In the genomic region with DNA sequence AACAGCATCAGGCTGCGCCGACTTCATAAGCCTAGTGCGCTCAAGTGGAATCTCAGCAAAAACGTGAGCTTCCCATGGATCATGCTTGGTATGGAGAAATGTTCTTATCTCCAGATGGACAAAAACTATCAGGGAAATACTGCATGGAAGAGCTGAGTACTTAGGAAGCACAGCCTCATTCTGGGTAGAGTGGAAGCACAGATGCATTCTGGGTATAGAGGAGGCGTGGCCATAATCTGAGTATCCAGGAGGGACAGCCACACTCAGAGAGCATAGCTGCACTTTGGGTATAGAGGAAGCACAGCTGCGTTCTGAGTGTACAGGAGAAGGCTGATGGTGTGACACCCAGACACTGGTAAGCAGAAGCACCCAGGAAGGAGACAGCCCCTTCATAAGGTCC, we compare ENCODE assay signal across 29 mouse cellular contexts. TPM values are rescaled to one million over a fixed set of nuclear protein-coding genes. Genes with fewer than 3 reads are reported as not detected.
DNase-seq lines count a peak whose midpoint lies in the region; ATAC-seq lines count a peak whose summit lies in the region.
"Had no signal": no experiment of that assay in that cellular context is flagged by ENCODE, and none has a peak within 500 bp of the region (broad histone marks: within the 10 kb centered on the region; RNA-seq: fewer than 3 reads in every experiment).

No protein-coding gene starts in this region.

- no peaks in the 10 kb centered on the region for H3K27me3 ChIP-seq in heart, embryonic 10.5 days (ENCODE audit: insufficient read depth, poor library complexity, severe bottlenecking)
- H3K27me3 ChIP-seq in heart, embryonic 12.5 days (replicated peaks): no peaks in the 10 kb centered on the region
- no peaks in the 10 kb centered on the region for H3K27me3 ChIP-seq in midbrain, embryonic 11.5 days (ENCODE audit: control insufficient read depth, insufficient read depth, low read length)
- H3K27me3 ChIP-seq in midbrain, embryonic 16.5 days (ENCODE audit: control insufficient read depth, insufficient read depth, low read depth, low read length): no peaks in the 10 kb centered on the region
- no peaks in the 10 kb centered on the region for H3K27me3 ChIP-seq in hindbrain, embryonic 11.5 days (ENCODE audit: control insufficient read depth, insufficient read depth, low read length)
- H3K27me3 ChIP-seq: forebrain, embryonic 13.5 days; midbrain, embryonic 13.5 days; neural tube, embryonic 15.5 days had no signal

- peaks cover 31% of the 10 kb centered on the region for H3K36me3 ChIP-seq in heart, embryonic 10.5 days
- peaks cover 40% of the 10 kb centered on the region for H3K36me3 ChIP-seq in heart, embryonic 12.5 days
- H3K36me3 ChIP-seq in midbrain, embryonic 11.5 days (ENCODE audit: control insufficient read depth, insufficient read depth, low read length): peaks cover 3% of the 10 kb centered on the region; the same call in 1 of the 2 replicates
- H3K36me3 ChIP-seq in midbrain, embryonic 16.5 days (ENCODE audit: control insufficient read depth, insufficient read depth, low read length): peaks cover 13% of the 10 kb centered on the region; the same call in 1 of the 2 replicates
- no peaks in the 10 kb centered on the region for H3K36me3 ChIP-seq in hindbrain, embryonic 11.5 days (ENCODE audit: control insufficient read depth, insufficient read depth, low read length)

- no peak overlapping the region for H3K27ac ChIP-seq in heart, embryonic 10.5 days
- H3K27ac ChIP-seq in heart, embryonic 12.5 days (ENCODE audit: poor library complexity, severe bottlenecking): no peak overlapping the region
- no peak overlapping the region for H3K27ac ChIP-seq in midbrain, embryonic 11.5 days (ENCODE audit: low read depth, low read length)
- H3K27ac ChIP-seq in midbrain, embryonic 16.5 days (ENCODE audit: low read length): no peak overlapping the region
- H3K27ac ChIP-seq in hindbrain, embryonic 11.5 days (ENCODE audit: low read depth, low read length): no peak overlapping the region
- H3K27ac ChIP-seq: forebrain, embryonic 13.5 days; hindbrain, embryonic 14.5 days; midbrain, embryonic 13.5 days; neural tube, embryonic 15.5 days had no signal

- no peaks in the 10 kb centered on the region for H3K4me1 ChIP-seq in heart, embryonic 10.5 days
- H3K4me1 ChIP-seq in heart, embryonic 12.5 days (replicated peaks): no peaks in the 10 kb centered on the region
- H3K4me1 ChIP-seq in midbrain, embryonic 11.5 days (ENCODE audit: control insufficient read depth, insufficient read depth, low read length): no peaks in the 10 kb centered on the region
- no peaks in the 10 kb centered on the region for H3K4me1 ChIP-seq in midbrain, embryonic 16.5 days (ENCODE audit: control insufficient read depth, insufficient read depth, low read length)
- H3K4me1 ChIP-seq in hindbrain, embryonic 11.5 days (replicated peaks; ENCODE audit: control insufficient read depth, insufficient read depth, low read length): no peaks in the 10 kb centered on the region
- H3K4me1 ChIP-seq: forebrain, embryonic 13.5 days; midbrain, embryonic 13.5 days; neural tube, embryonic 15.5 days had no signal

- H3K4me2 ChIP-seq in heart, embryonic 12.5 days: no peak overlapping the region
- no peak overlapping the region for H3K4me2 ChIP-seq in midbrain, embryonic 11.5 days
- no peak overlapping the region for H3K4me2 ChIP-seq in midbrain, embryonic 16.5 days (ENCODE audit: low read length)
- H3K4me2 ChIP-seq in hindbrain, embryonic 11.5 days (replicated peaks; ENCODE audit: low read depth, low read length): no peak overlapping the region
- H3K4me2 ChIP-seq: forebrain, embryonic 13.5 days; heart, embryonic 11.5 days; hindbrain, embryonic 14.5 days; midbrain, embryonic 13.5 days; neural tube, embryonic 15.5 days had no signal

- no peaks in the 10 kb centered on the region for H3K9me3 ChIP-seq in heart, embryonic 10.5 days
- no peaks in the 10 kb centered on the region for H3K9me3 ChIP-seq in heart, embryonic 12.5 days (replicated peaks)
- no peaks in the 10 kb centered on the region for H3K9me3 ChIP-seq in midbrain, embryonic 11.5 days (ENCODE audit: control insufficient read depth, low read length)
- no peaks in the 10 kb centered on the region for H3K9me3 ChIP-seq in midbrain, embryonic 16.5 days (replicated peaks; ENCODE audit: control insufficient read depth, low read length, poor library complexity, severe bottlenecking)
- H3K9me3 ChIP-seq in hindbrain, embryonic 11.5 days (ENCODE audit: control insufficient read depth, low read length): no peaks in the 10 kb centered on the region
- H3K9me3 ChIP-seq: forebrain, embryonic 13.5 days; G1E; midbrain, embryonic 13.5 days; neural tube, embryonic 15.5 days had no signal

- DNase-seq in heart, embryonic 10.5 days (ENCODE audit: low spot score): peak; percentile 69
- DNase-seq in midbrain, embryonic 11.5 days (ENCODE audit: low spot score, missing footprints): peak; percentile 82
- no peak for DNase-seq in hindbrain, embryonic 11.5 days (ENCODE audit: low spot score)
- DNase-seq in left cerebral cortex, adult 11 months (ENCODE audit: low spot score): no peak
- DNase-seq: adrenal gland, adult 2 months; adrenal gland, postnatal 36 days; cerebellum, adult 18-20 months; cerebellum, postnatal 14 days; gastrocnemius, postnatal 25 days; heart, adult 11 months; heart, postnatal 4 days; kidney, adult 9 months; layer of hippocampus, adult 9-11 months; lung, adult 2 months; lung, postnatal 10 days; right cerebral cortex, adult 18-20 months; spleen, adult 18-20 months; thymus, postnatal 14 days had no signal

- no peak overlapping the region for H3K4me3 ChIP-seq in heart, embryonic 10.5 days
- no peak overlapping the region for H3K4me3 ChIP-seq in heart, embryonic 12.5 days
- no peak overlapping the region for H3K4me3 ChIP-seq in midbrain, embryonic 11.5 days (ENCODE audit: low read depth, low read length)
- H3K4me3 ChIP-seq in midbrain, embryonic 16.5 days (ENCODE audit: low read depth, low read length): no peak overlapping the region
- H3K4me3 ChIP-seq in hindbrain, embryonic 11.5 days (ENCODE audit: low read depth, low read length): no peak overlapping the region
- H3K4me3 ChIP-seq: forebrain, embryonic 13.5 days; midbrain, embryonic 13.5 days; neural tube, embryonic 15.5 days had no signal

- H3K9ac ChIP-seq in heart, embryonic 12.5 days: no peak overlapping the region
- H3K9ac ChIP-seq in midbrain, embryonic 11.5 days (ENCODE audit: low read length): no peak overlapping the region
- H3K9ac ChIP-seq in midbrain, embryonic 16.5 days (ENCODE audit: low read depth, low read length): no peak overlapping the region
- H3K9ac ChIP-seq in hindbrain, embryonic 11.5 days (ENCODE audit: low read depth, low read length): no peak overlapping the region
- H3K9ac ChIP-seq: forebrain, embryonic 13.5 days; hindbrain, embryonic 14.5 days; midbrain, embryonic 13.5 days; neural tube, embryonic 15.5 days had no signal

- 87% methylated on average over 6 of the region's 6 CpGs for WGBS in heart, embryonic 10.5 days
- 84% methylated on average over 6 of the region's 6 CpGs for WGBS in heart, embryonic 12.5 days
- 85% methylated on average over 6 of the region's 6 CpGs for WGBS in midbrain, embryonic 11.5 days
- WGBS in midbrain, embryonic 16.5 days: 90% methylated on average over 6 of the region's 6 CpGs
- 89% methylated on average over 6 of the region's 6 CpGs for WGBS in hindbrain, embryonic 11.5 days

- no peak for ATAC-seq in heart, embryonic 12.5 days (ENCODE audit: insufficient number of reproducible peaks, low FRiP score)
- no peak for ATAC-seq in midbrain, embryonic 11.5 days (ENCODE audit: low FRiP score)
- no peak for ATAC-seq in midbrain, embryonic 16.5 days
- 0 out of 2 replicates have a peak, but pooled peaks have one; percentile 30 for ATAC-seq in megakaryocyte-erythroid progenitor cell, adult 5-6 weeks (replicated peaks; ENCODE audit: low FRiP score, low TSS enrichment, poor library complexity, severe bottlenecking)
- ATAC-seq in hindbrain, embryonic 11.5 days (ENCODE audit: low FRiP score): no peak
- ATAC-seq: activated CD4-positive, CD25-positive, alpha-beta regulatory T cell, adult 4 months; forebrain, embryonic 13.5 days; inflammation-experienced regulatory T-cells, adult 6 months; midbrain, embryonic 13.5 days had no signal

RNA-seq across cellular contexts. Expression of gene Alg12, which starts 16.8 kb away (rescaled TPM):
- 14.6 and 15.2 TPM in 2 replicates for polyA plus RNA-seq in heart, embryonic 10.5 days (2016; fragmentation: Nextera tagmentation; extraction: Ambion mirVana)
- polyA plus RNA-seq in heart, embryonic 12.5 days (2016; fragmentation: Nextera tagmentation; extraction: Ambion mirVana): 9.3 and 9.4 TPM in 2 replicates
- polyA plus RNA-seq in midbrain, embryonic 11.5 days (2014; fragmentation: Nextera tagmentation; extraction: Ambion mirVana): 10.8 and 11.0 TPM in 2 replicates
- polyA plus RNA-seq in midbrain, embryonic 16.5 days (2015; fragmentation: Nextera tagmentation; extraction: Ambion mirVana): 7.8 and 9.4 TPM in 2 replicates
- total RNA-seq in megakaryocyte-erythroid progenitor cell, adult 5-6 weeks (2014; fragmentation: Nextera tagmentation): 2.8 and 8.3 TPM in 2 replicates
- total RNA-seq in megakaryocyte-erythroid progenitor cell, adult 5-6 weeks (2017): 3.3 and 5.2 TPM in 2 replicates
- polyA plus RNA-seq in hindbrain, embryonic 11.5 days (2014; fragmentation: Nextera tagmentation; extraction: Ambion mirVana): 10.6 and 11.5 TPM in 2 replicates

RNA-seq across cellular contexts. Expression of gene Creld2, which starts 17.1 kb away (rescaled TPM):
- polyA plus RNA-seq in heart, embryonic 10.5 days (2016; fragmentation: Nextera tagmentation; extraction: Ambion mirVana): 98.6 and 126 TPM in 2 replicates
- polyA plus RNA-seq in heart, embryonic 12.5 days (2016; fragmentation: Nextera tagmentation; extraction: Ambion mirVana): 61.9 and 66.4 TPM in 2 replicates
- 72.5 and 81.7 TPM in 2 replicates for polyA plus RNA-seq in midbrain, embryonic 11.5 days (2014; fragmentation: Nextera tagmentation; extraction: Ambion mirVana)
- polyA plus RNA-seq in midbrain, embryonic 16.5 days (2015; fragmentation: Nextera tagmentation; extraction: Ambion mirVana): 60.6 and 66.4 TPM in 2 replicates
- 24.8 and 29.7 TPM in 2 replicates for total RNA-seq in megakaryocyte-erythroid progenitor cell, adult 5-6 weeks (2014; fragmentation: Nextera tagmentation)
- total RNA-seq in megakaryocyte-erythroid progenitor cell, adult 5-6 weeks (2017): 47.8 and 50.9 TPM in 2 replicates
- polyA plus RNA-seq in hindbrain, embryonic 11.5 days (2014; fragmentation: Nextera tagmentation; extraction: Ambion mirVana): 85.3 and 89.5 TPM in 2 replicates

RNA-seq across cellular contexts. Expression of gene Zbed4, which starts 50.9 kb away (rescaled TPM):
- polyA plus RNA-seq in heart, embryonic 10.5 days (2016; fragmentation: Nextera tagmentation; extraction: Ambion mirVana): 24.9 and 26.2 TPM in 2 replicates
- 18.9 and 20.5 TPM in 2 replicates for polyA plus RNA-seq in heart, embryonic 12.5 days (2016; fragmentation: Nextera tagmentation; extraction: Ambion mirVana)
- 42.5 and 45.6 TPM in 2 replicates for polyA plus RNA-seq in midbrain, embryonic 11.5 days (2014; fragmentation: Nextera tagmentation; extraction: Ambion mirVana)
- 14.2 and 18.5 TPM in 2 replicates for polyA plus RNA-seq in midbrain, embryonic 16.5 days (2015; fragmentation: Nextera tagmentation; extraction: Ambion mirVana)
- total RNA-seq in megakaryocyte-erythroid progenitor cell, adult 5-6 weeks (2014; fragmentation: Nextera tagmentation): 39.2 and 48.2 TPM in 2 replicates
- 36.1 and 38.3 TPM in 2 replicates for total RNA-seq in megakaryocyte-erythroid progenitor cell, adult 5-6 weeks (2017)
- polyA plus RNA-seq in hindbrain, embryonic 11.5 days (2014; fragmentation: Nextera tagmentation; extraction: Ambion mirVana): 38.2 and 43.1 TPM in 2 replicates

RNA-seq across cellular contexts. Expression of gene Pim3, which starts 59.6 kb away (rescaled TPM):
- polyA plus RNA-seq in heart, embryonic 10.5 days (2016; fragmentation: Nextera tagmentation; extraction: Ambion mirVana): 68.1 and 73.7 TPM in 2 replicates
- 67.5 and 68.1 TPM in 2 replicates for polyA plus RNA-seq in heart, embryonic 12.5 days (2016; fragmentation: Nextera tagmentation; extraction: Ambion mirVana)
- polyA plus RNA-seq in midbrain, embryonic 11.5 days (2014; fragmentation: Nextera tagmentation; extraction: Ambion mirVana): 30.1 and 30.5 TPM in 2 replicates
- 64.7 and 67.5 TPM in 2 replicates for polyA plus RNA-seq in midbrain, embryonic 16.5 days (2015; fragmentation: Nextera tagmentation; extraction: Ambion mirVana)
- total RNA-seq in megakaryocyte-erythroid progenitor cell, adult 5-6 weeks (2014; fragmentation: Nextera tagmentation): 5.1 and 6.4 TPM in 2 replicates
- 5.5 and 12.5 TPM in 2 replicates for total RNA-seq in megakaryocyte-erythroid progenitor cell, adult 5-6 weeks (2017)
- 31.6 and 35.6 TPM in 2 replicates for polyA plus RNA-seq in hindbrain, embryonic 11.5 days (2014; fragmentation: Nextera tagmentation; extraction: Ambion mirVana)

Comparison
In these comparisons a context has a peak if more than half of its experiments do, and no peak if none do; other contexts are left out.
1. DNase-seq: peak in heart, embryonic 10.5 days (single experiment) and midbrain, embryonic 11.5 days (single experiment); none in hindbrain, embryonic 11.5 days (single experiment) and left cerebral cortex, adult 11 months (single experiment).